Mouse (Mus musculus): ENCODE data around the gene Dcakd.

The Dcakd gene

DNA sequence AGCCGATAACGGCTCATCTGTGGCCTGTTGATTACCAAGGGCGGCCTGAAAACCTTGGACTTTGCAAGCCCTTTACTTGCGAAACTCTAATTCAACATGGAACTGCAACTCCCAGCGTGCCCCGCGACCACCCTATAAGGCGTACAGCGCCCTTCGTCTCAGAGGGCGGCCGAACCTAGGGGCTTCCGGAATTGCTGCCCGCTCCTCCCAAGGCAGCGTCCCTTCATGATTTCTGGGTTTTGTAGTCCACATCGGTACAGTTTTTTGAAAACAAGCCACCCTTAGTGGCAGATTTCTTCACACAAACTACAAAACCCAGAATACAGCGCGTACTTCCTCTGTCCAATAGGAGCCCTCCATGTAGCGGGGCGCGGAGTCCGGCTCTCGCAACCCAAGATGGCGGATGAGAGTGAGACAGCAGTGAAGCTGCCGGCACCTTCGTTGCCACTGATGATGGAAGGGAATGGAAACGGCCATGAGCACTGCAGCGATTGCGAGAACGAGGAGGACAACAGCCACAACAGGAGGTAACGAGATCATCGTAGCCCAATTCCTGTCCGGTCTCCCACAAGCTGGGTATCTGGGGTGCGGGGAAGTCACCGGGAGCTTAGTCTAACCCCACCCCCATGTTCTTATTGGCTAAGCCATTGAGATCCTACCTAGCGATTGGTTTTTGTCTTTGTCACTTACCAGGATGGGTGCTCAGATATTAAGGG lies at the start of gene Dcakd, which contains the start of gene Nmt1:
Dcakd (minus strand) TSS at position 158 of the 716 bp plus-strand sequence.
Nmt1 (plus strand) TSS at position 15 of the 716 bp plus-strand sequence.
- DNase-seq (ENCODE audit: low spot score in 2 of 2) = peak; percentile 89 to 92

- no peak for DNase-seq (ENCODE audit: low spot score in 2 of 2)
Observed at GRCm38 (mm10) chr11:103076581-103076980, 48.4 kb upstream of the Dcakd start.

DNA sequence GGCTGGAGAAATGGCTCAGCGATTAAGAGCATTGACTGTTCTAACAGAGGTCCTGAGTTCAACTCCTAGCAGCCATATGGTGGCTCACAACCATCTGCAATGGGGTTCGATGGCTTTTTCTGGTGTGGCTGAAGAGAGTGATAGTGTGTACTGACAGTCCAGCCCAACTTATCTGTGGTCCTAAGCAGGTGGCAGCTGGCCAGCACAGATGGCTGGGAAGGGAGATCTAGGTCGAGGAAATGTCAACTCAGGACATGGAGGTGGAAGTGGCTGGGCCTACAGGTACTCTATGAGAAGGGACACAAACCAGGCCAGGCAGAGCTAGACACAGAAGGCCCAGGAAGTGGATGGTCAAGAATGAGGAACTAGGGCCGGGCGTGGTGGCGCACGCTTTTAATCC lies 47.9 kb upstream of the Dcakd start:
- DNase-seq (ENCODE audit: low spot score in 2 of 2) = no peak

DNA sequence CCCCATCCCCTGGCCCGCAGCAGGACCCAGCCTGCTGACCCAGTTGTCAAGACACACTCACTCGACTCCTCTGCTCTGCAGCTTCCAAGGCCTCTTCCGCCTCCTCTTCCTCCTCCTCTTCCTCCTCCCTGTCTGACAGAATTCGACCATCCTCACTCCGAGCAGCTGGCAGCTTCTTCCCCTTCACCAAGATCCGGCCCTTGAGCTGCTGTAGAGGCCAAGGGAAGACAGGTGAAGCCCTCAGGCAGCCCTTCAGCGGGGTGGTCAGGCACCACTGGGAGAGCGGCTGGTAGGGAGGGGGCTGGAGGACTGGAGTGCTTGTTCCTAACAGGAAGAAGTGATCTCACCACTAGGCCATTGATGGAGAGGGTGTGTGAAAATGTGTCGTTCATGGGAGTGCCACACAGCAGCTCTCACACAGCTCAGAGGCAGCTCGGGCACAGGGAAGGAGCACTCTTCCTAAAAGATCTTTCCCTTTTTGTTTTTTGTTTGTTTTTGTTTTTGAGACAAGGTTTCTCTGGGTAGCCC lies 46.7 kb upstream of the Dcakd start:
- no peak for DNase-seq (ENCODE audit: low spot score in 2 of 2)

DNA sequence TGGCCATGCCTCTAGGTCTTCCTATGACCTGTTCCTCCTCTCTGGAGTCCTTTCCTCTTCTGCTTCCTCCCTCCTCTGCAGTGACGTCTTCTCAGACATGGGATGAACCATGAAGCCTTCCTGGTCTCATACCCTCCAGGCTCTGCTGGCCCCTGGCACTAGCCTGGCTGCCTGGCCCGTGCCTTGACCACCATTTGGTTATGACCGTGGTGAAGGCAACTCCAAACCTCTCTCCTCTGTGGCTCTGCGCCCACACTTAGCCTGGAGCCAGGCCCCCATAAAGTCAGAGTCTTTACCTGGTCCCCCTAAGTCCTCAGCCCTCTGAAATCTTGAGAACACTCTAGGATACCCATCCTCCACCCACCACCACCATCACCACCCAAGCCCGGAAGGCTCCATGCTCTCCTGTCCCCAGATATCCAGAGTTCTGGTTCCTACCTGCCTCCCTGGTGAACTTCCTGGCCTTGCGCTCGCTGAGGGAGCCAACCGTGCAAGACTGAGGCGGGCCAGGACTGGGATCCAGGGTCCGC lies 46.1 kb upstream of the Dcakd start:
- DNase-seq (ENCODE audit: low spot score in 2 of 2) = no peak

- no peak for DNase-seq (ENCODE audit: low spot score in 2 of 2)
Observed at GRCm38 (mm10) chr11:103073671-103074070, 45.5 kb upstream of the Dcakd start.

- no peak for DNase-seq (ENCODE audit: low spot score in 2 of 2)
Observed at GRCm38 (mm10) chr11:103070322-103070880, 42.3 kb upstream of the Dcakd start.

GRCm38 (mm10) chr11:103069731-103070130 lies 41.6 kb upstream of the Dcakd start:
- DNase-seq (ENCODE audit: low spot score in 2 of 2) = no peak

DNA sequence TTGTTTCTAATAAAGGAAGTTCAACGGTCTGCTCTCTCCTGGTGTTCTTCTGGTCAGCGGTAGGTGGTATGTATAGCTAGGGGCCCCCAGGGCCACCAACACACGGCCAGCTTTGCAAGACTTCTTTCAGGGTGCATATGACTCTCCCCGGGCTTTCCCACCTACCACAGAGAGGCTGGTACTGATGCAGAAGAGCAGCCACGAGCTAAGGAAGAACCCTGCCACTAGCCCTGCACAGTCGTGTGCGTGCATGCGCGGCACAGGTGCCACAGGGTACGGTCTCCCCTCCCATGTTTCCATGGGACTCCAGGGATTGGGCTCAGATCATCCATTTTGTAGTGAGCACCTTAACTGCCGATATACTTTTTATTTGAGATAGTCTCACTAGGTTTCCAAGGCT lies 40.8 kb upstream of the Dcakd start:
- DNase-seq (ENCODE audit: low spot score in 2 of 2) = no peak

- DNase-seq (ENCODE audit: low spot score in 2 of 2) = no peak
Observed at GRCm38 (mm10) chr11:103068272-103068671, 40.1 kb upstream of the Dcakd start.

- DNase-seq (ENCODE audit: low spot score in 2 of 2) = no peak
Observed at GRCm38 (mm10) chr11:103067457-103068001, 39.4 kb upstream of the Dcakd start.

GRCm38 (mm10) chr11:103067051-103067361 lies 38.9 kb upstream of the Dcakd start:
- no peak for DNase-seq (ENCODE audit: low spot score in 2 of 2)

DNA sequence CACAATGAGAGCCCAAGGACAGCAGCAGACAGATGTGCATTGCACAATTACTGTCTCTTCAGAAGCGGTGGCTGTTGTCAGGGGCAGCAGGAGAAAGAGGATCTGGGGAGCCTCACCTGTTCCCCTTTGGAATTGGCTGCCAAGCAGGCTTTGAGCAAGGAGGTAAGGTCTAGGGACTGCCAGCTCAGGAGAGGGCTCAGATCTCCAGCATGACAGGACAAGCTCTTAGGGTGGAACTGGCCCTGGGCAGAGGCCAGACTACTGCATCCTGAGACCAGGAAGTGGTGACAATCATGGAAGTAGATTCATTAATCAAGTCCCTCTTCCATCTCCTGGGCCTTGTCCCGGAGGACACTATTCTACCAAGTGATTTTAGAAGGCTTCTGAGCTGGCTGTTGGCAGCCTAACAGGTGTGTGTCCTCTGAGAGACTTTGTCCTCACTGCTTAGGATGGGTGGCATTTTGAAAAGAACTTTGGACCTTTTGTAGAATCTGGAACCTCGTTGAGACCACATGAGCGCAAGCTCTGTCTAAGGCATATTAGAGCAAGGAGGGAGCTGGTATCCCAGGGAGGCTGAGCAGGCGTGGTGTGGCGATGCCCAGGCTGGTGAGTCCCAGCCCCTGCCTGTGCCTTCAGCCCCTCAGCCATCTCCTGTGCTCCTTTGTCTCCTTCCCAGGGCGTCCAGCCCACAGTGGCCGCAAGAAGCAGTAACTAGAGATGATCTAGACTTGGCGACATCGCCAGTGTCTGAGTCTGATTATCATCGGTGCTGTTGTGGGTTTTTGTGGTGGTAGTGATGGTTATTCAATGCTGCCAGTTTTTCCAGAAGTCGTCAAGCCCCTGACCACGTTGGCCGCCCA lies 38.3 kb upstream of the Dcakd start:
- no peak for DNase-seq (ENCODE audit: low spot score in 2 of 2)

DNA sequence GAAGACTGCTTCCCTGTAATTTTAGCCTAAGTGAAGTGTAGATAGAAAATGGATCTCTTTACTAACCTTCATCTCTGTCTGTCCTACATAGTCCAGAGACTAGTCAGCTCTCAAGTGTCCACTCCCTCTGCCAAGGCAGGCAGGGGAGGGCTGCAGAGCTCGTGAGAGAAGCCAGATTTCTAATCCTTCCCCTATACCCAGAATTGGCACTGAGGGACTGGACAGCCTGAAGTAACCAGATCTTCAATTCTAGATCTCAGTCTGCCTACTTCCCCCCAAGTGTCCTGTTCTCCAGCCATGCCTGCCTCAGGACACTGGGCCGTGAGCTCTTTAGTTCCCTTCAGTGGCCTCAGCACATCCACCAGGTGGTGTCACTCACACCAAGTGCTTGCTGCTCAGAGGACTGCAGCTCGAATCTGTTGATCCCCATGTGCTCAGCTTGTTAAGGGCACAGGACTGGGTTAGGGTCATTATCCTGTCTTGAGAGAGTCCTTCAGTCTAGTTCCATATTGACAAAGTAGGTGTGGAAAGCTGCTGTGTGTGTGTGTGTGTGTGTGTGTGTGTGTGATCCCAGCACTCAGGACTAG lies 30.5 kb upstream of the Dcakd start:
- no peak for DNase-seq (ENCODE audit: low spot score in 2 of 2)

DNA sequence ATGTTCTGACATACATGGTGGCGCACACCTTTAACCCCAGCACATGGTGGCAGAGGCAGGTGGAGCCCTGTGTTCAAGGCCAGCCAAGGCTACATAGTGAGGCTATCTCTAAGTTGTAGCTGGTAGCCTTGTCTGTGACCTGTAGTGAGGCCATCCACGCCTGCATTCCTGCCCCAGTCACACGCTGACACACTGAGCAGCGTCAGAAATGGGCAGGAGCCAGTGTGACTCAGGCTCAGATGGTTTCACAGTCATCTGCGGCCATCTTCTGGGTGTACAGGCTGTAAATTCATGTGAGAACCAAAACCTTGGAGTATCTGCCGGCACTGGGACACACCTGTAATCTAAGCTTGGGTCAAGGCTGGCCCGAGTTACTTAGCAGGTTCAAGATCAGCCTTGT lies 28.5 kb upstream of the Dcakd start:
- no peak for DNase-seq (ENCODE audit: low spot score in 2 of 2)

- peak; percentile 51 to 83 for DNase-seq (ENCODE audit: low spot score in 2 of 2)
Observed at GRCm38 (mm10) chr11:103054798-103055197, 26.7 kb upstream of the Dcakd start.

DNA sequence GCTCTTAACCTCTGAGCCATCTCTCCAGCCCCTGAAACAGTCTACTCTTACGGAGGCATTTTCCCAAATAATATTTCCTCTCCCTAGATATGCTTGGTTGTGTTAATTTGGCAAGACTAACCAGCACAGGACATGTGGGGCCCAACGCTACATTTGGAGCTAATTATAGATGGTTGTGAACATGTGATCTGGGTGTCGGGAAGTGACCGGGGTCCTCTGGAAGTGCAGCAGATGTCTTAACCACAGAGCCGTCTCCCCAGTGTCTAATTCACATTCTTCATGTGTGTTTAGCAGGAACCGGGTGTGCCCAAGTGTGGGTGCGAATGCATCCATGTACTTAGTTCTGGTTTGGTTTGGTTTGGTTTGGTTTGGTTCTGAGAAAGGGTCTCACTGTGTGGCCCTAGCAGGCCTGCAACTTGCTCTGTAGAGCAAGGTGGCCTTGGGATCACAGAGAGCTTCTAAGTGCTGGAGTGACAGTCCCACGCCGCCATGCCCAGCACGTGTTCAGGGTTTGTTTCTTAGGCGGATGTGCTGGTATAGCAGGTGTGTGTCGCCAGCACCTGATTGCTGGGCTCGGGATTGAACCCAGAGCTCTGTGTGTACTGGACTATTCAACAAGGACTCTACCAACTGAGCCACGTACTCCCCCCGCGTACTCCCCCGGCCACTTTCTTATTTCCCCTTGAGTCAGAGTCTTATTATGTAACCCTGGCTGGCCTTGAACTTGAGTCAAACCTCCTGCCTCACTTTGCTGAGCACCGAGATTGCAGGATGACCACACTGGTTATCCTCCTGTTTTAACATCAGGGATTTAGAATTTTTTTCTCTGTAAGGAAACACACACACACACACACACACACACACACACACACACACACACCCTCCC lies 25.3 kb upstream of the Dcakd start:
- DNase-seq (ENCODE audit: low spot score in 2 of 2) = no peak

- DNase-seq (ENCODE audit: low spot score in 2 of 2) = no peak
Observed at GRCm38 (mm10) chr11:103052078-103052477, 23.9 kb upstream of the Dcakd start.

DNA sequence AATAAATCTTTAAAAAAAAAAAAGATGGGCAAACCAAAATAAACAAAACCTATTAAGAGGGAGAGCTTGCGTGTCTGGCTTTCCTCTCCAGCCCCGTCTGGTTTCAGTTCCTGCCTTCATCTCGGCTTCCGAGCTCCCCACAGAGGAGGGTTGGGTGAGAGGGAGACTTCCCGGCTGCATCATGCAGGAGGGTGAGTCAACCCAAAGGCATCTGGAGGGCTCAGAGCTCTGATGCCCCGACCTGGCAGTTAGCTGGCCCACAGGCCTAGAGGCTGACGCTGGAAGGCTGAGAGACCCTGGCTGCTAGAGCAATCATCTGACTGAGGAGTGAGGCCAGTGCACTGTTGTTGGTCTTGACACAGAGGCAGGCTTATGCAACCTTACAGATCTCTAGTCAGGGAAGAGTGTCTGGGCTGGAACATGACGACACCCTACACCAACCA lies 23.1 kb upstream of the Dcakd start:
- DNase-seq (ENCODE audit: low spot score in 2 of 2) = peak in 1 of 2 experiments; percentile 55

- DNase-seq (ENCODE audit: low spot score in 2 of 2) = no peak
Observed at GRCm38 (mm10) chr11:103050153-103050552, 22.0 kb upstream of the Dcakd start.
